Mouse (Mus musculus): ENCODE results near the gene Hoxc5. TPM values are rescaled to one million over a fixed set of nuclear protein-coding genes. Genes with fewer than 3 reads are reported as not detected.

The Hoxc5 gene
- polyA plus RNA-seq, 1 experiment from 2014 or later: not detected

- Histone ChIP-seq H3K9ac (ENCODE audit: low read length) (no peak overlapping the region), H3K4me2 (ENCODE audit: low read depth, low read length, severe bottlenecking) (no peak overlapping the region), H3K36me3 (ENCODE audit: control insufficient read depth, insufficient read depth, low read length) (no peaks in the 10 kb centered on the region), H3K27me3 (ENCODE audit: control insufficient read depth, insufficient read depth, low read length) (peaks cover 94% of the 10 kb centered on the region), H3K4me3 (ENCODE audit: low read depth, low read length) (no peak overlapping the region), H3K4me1 (replicated peaks; ENCODE audit: control insufficient read depth, insufficient read depth, low read length) (no peaks in the 10 kb centered on the region), H3K27ac (ENCODE audit: low read depth, low read length) (no peak overlapping the region), H3K9me3 (ENCODE audit: control insufficient read depth, low read length) (no peaks in the 10 kb centered on the region)
- 2% methylated on average over 8 of the region's 8 CpGs for WGBS
- no peak for DNase-seq (ENCODE audit: low spot score)
- no peak for ATAC-seq (replicated peaks; ENCODE audit: low FRiP score)
These were observed 4.0 kb upstream of the Hoxc5 start for GRCm38 (mm10) chr15:102963259-102963658.

- WGBS: 2% methylated on average over 28 of the region's 28 CpGs
- H3K4me2 ChIP-seq (ENCODE audit: low read depth, low read length, severe bottlenecking): no peak overlapping the region
These were observed 3.3 kb upstream of the Hoxc5 start for GRCm38 (mm10) chr15:102963671-102964640.

GRCm38 (mm10) chr15:102965003-102965891 is 2.0 kb upstream of the Hoxc5 start:
- Histone ChIP-seq H3K27me3 (ENCODE audit: control insufficient read depth, insufficient read depth, low read length) (peaks cover 96% of the 10 kb centered on the region), H3K4me1 (replicated peaks; ENCODE audit: control insufficient read depth, insufficient read depth, low read length) (no peaks in the 10 kb centered on the region), H3K4me2 (ENCODE audit: low read depth, low read length, severe bottlenecking) (no peak overlapping the region), H3K27ac (ENCODE audit: low read depth, low read length) (no peak overlapping the region), H3K36me3 (ENCODE audit: control insufficient read depth, insufficient read depth, low read length) (no peaks in the 10 kb centered on the region), H3K9me3 (ENCODE audit: control insufficient read depth, low read length) (no peaks in the 10 kb centered on the region), H3K4me3 (ENCODE audit: low read depth, low read length) (no peak overlapping the region), H3K9ac (ENCODE audit: low read length) (no peak overlapping the region)
- ATAC-seq (replicated peaks; ENCODE audit: low FRiP score): no peak
- no peak for DNase-seq (ENCODE audit: low spot score)
- 2% methylated on average over 26 of the region's 26 CpGs for WGBS

More at GRCm38 (mm10) chr15:102963671-102964640, 3.3 kb upstream of the Hoxc5 start:
- Histone ChIP-seq H3K27me3 (ENCODE audit: control insufficient read depth, insufficient read depth, low read length) (peaks cover 94% of the 10 kb centered on the region), H3K36me3 (ENCODE audit: control insufficient read depth, insufficient read depth, low read length) (no peaks in the 10 kb centered on the region), H3K9ac (ENCODE audit: low read length) (no peak overlapping the region), H3K9me3 (ENCODE audit: control insufficient read depth, low read length) (no peaks in the 10 kb centered on the region), H3K27ac (ENCODE audit: low read depth, low read length) (no peak overlapping the region), H3K4me3 (ENCODE audit: low read depth, low read length) (no peak overlapping the region), H3K4me1 (replicated peaks; ENCODE audit: control insufficient read depth, insufficient read depth, low read length) (no peaks in the 10 kb centered on the region)
- ATAC-seq (replicated peaks; ENCODE audit: low FRiP score) (no peak), DNase-seq (ENCODE audit: low spot score) (no peak)

- no peak overlapping the region for H3K4me2 ChIP-seq (ENCODE audit: low read depth, low read length, severe bottlenecking)
These were observed 1.1 kb upstream of the Hoxc5 start for GRCm38 (mm10) chr15:102965892-102966775.

GRCm38 (mm10) chr15:102966776-102967311 is 399 bp upstream of the Hoxc5 start, which contains the start of gene Hoxc10:
TSS of gene Hoxc10 (plus strand) at chr15:102966796.
- Histone ChIP-seq H3K9ac (ENCODE audit: low read length) (no peak within 1 kb of the TSS), H3K9me3 (ENCODE audit: control insufficient read depth, low read length) (no peaks in the 10 kb centered on the region), H3K36me3 (ENCODE audit: control insufficient read depth, insufficient read depth, low read length) (no peaks in the 10 kb centered on the region), H3K27ac (ENCODE audit: low read depth, low read length) (no peak within 1 kb of the TSS), H3K4me2 (ENCODE audit: low read depth, low read length, severe bottlenecking) (no peak within 1 kb of the TSS), H3K4me1 (replicated peaks; ENCODE audit: control insufficient read depth, insufficient read depth, low read length) (no peaks in the 10 kb centered on the region), H3K4me3 (ENCODE audit: low read depth, low read length) (no peak within 1 kb of the TSS), H3K27me3 (ENCODE audit: control insufficient read depth, insufficient read depth, low read length) (peaks cover 96% of the 10 kb centered on the region)
- DNase-seq (ENCODE audit: low spot score): no peak
- ATAC-seq (replicated peaks; ENCODE audit: low FRiP score): peak; percentile 44
- 2% methylated on average over 27 of the region's 27 CpGs for WGBS

More at GRCm38 (mm10) chr15:102965892-102966775, 1.1 kb upstream of the Hoxc5 start:
- Histone ChIP-seq H3K27me3 (ENCODE audit: control insufficient read depth, insufficient read depth, low read length) (peaks cover 96% of the 10 kb centered on the region), H3K4me1 (replicated peaks; ENCODE audit: control insufficient read depth, insufficient read depth, low read length) (no peaks in the 10 kb centered on the region), H3K27ac (ENCODE audit: low read depth, low read length) (no peak overlapping the region), H3K4me3 (ENCODE audit: low read depth, low read length) (no peak overlapping the region), H3K9ac (ENCODE audit: low read length) (no peak overlapping the region), H3K9me3 (ENCODE audit: control insufficient read depth, low read length) (no peaks in the 10 kb centered on the region), H3K36me3 (ENCODE audit: control insufficient read depth, insufficient read depth, low read length) (no peaks in the 10 kb centered on the region)
- ATAC-seq (replicated peaks; ENCODE audit: low FRiP score): peak; percentile 71
- DNase-seq (ENCODE audit: low spot score): peak; percentile 90
- 3% methylated on average over 29 of the region's 30 CpGs for WGBS

GRCm38 (mm10) chr15:102967511-102968397 is 511 bp downstream of the Hoxc5 start:
- H3K9me3 ChIP-seq (ENCODE audit: control insufficient read depth, low read length): no peaks in the 10 kb centered on the region
- peaks cover 98% of the 10 kb centered on the region for H3K27me3 ChIP-seq (ENCODE audit: control insufficient read depth, insufficient read depth, low read length)
- no peak overlapping the region for H3K27ac ChIP-seq (ENCODE audit: low read depth, low read length)
- H3K4me2 ChIP-seq (ENCODE audit: low read depth, low read length, severe bottlenecking): no peak overlapping the region
- 2% methylated on average over 34 of the region's 34 CpGs for WGBS
- no peaks in the 10 kb centered on the region for H3K4me1 ChIP-seq (replicated peaks; ENCODE audit: control insufficient read depth, insufficient read depth, low read length)
- H3K4me3 ChIP-seq (ENCODE audit: low read depth, low read length): no peak overlapping the region
- no peak overlapping the region for H3K9ac ChIP-seq (ENCODE audit: low read length)
- ATAC-seq (replicated peaks; ENCODE audit: low FRiP score) (no peak), DNase-seq (ENCODE audit: low spot score) (no peak)
- H3K36me3 ChIP-seq (ENCODE audit: control insufficient read depth, insufficient read depth, low read length): no peaks in the 10 kb centered on the region

- H3K27ac ChIP-seq (ENCODE audit: low read depth, low read length): no peak overlapping the region
- no peaks in the 10 kb centered on the region for H3K9me3 ChIP-seq (ENCODE audit: control insufficient read depth, low read length)
- no peaks in the 10 kb centered on the region for H3K4me1 ChIP-seq (replicated peaks; ENCODE audit: control insufficient read depth, insufficient read depth, low read length)
- H3K4me3 ChIP-seq (ENCODE audit: low read depth, low read length): no peak overlapping the region
- ATAC-seq (replicated peaks; ENCODE audit: low FRiP score) (no peak), DNase-seq (ENCODE audit: low spot score) (no peak)
- H3K9ac ChIP-seq (ENCODE audit: low read length): no peak overlapping the region
- peaks cover 99% of the 10 kb centered on the region for H3K27me3 ChIP-seq (ENCODE audit: control insufficient read depth, insufficient read depth, low read length)
- WGBS: 29% methylated on average over 1 of the region's 1 CpGs
- no peak overlapping the region for H3K4me2 ChIP-seq (ENCODE audit: low read depth, low read length, severe bottlenecking)
- no peaks in the 10 kb centered on the region for H3K36me3 ChIP-seq (ENCODE audit: control insufficient read depth, insufficient read depth, low read length)
These were observed 2.1 kb downstream of the Hoxc5 start for GRCm38 (mm10) chr15:102969296-102969695.

Measured in forebrain, embryonic 11.5 days (tissue).